Mouse (Mus musculus) spleen, adult 2 months (tissue): ENCODE measurements around the gene Trim13. TPM values are rescaled to one million over a fixed set of nuclear protein-coding genes. Genes with fewer than 3 reads are reported as not detected.
"Not testable (repeated sequence)": the region's sequence is repeated elsewhere in the genome, so short reads cannot be mapped to it uniquely, and the experiment has no call there.

Experiments used
- DNase-seq, 2 experiments: peaks; one replicate each; pipeline versions ENCODE4 v3.0.0 to v3.0.0-alpha.2; 2012 to 2021; ENCODE audit warnings: low spot score in 2 of 2, low read depth in 1 of 2
- H3K27ac ChIP-seq: fragments of 200-500 bp; 2 replicates; pipeline ENCODE4 v1.5.1; 2012; ENCODE audit warnings: low read length, inconsistent platforms; ENCODE audit not compliant: insufficient read depth
- H3K27me3 ChIP-seq: fragments of 200-500 bp; 2 replicates; pipeline ENCODE4 v1.6.1; 2012; ENCODE audit warnings: mild to moderate bottlenecking, moderate library complexity, low read length, inconsistent platforms; ENCODE audit not compliant: control insufficient read depth, insufficient read depth
- H3K36me3 ChIP-seq: fragments of 200-500 bp; 2 replicates; pipeline ENCODE4 v1.6.1; 2012; ENCODE audit warnings: mild to moderate bottlenecking, low read length, inconsistent platforms; ENCODE audit not compliant: control insufficient read depth, insufficient read depth
- H3K4me1 ChIP-seq: fragments of 200-500 bp; 2 replicates; pipeline ENCODE4 v1.6.1; 2011; ENCODE audit warnings: inconsistent platforms; ENCODE audit not compliant: control insufficient read depth, insufficient read depth, insufficient read length
- H3K4me3 ChIP-seq: fragments of 200-500 bp; 2 replicates; pipeline ENCODE4 v1.5.1; 2011; ENCODE audit warnings: mild to moderate bottlenecking, inconsistent platforms; ENCODE audit not compliant: insufficient read depth, insufficient read length; ENCODE audit errors: extremely low read depth
- CTCF ChIP-seq: fragments of 200-500 bp; IDR thresholded peaks from 2 replicates; pipeline ENCODE4 v1.5.1; 2011; ENCODE audit warnings: mild to moderate bottlenecking, inconsistent platforms; ENCODE audit not compliant: insufficient read depth, insufficient read length, insufficient replicate concordance; ENCODE audit errors: extremely low read depth
- POLR2A ChIP-seq: fragments of 200-500 bp; IDR thresholded peaks from 2 replicates; pipeline ENCODE4 v1.6.1; 2011; ENCODE audit warnings: low read depth, low read length, inconsistent platforms
- WGBS: fragments of 180-500 bp; shearing (Covaris S2); methylation state at CpG from one replicate; pipeline ENCODE4 v1.1.7; 2018; 5-methylcytosine and 5-hydroxymethylcytosine counted together
- polyA plus RNA-seq: library from polyadenylated mRNA; depleted of rRNA; stranded (reverse); fragments of >200 nt; gene quantifications from 2 replicates; pipeline ENCODE4 v1.2.3, GENCODE M21; 2012

Trim13 gene
- polyA plus RNA-seq, 1 experiment = 0.79 TPM

- Histone ChIP-seq H3K36me3 (no peaks in the 10 kb centered on the region), H3K4me3 (peak overlapping the region; percentile 72), H3K27ac (no peak overlapping the region; the same call in 1 of the 2 replicates), H3K27me3 (no peaks in the 10 kb centered on the region), H3K4me1 (no peaks in the 10 kb centered on the region)
- WGBS = 3% methylated on average over 43 of the region's 44 CpGs
- peak; percentile 47 to 85 for DNase-seq
- TF ChIP-seq POLR2A (no peak), CTCF (no peak)
Observed at GRCm38 (mm10) chr14:61599057-61599806, 1.2 kb downstream of the Trim13 start.

GRCm38 (mm10) chr14:61601348-61601747 is 3.3 kb downstream of the Trim13 start:
- WGBS = 82% methylated on average over 9 of the region's 9 CpGs
- no peak overlapping the region for H3K27ac ChIP-seq
- no peaks in the 10 kb centered on the region for H3K27me3 ChIP-seq
- no peaks in the 10 kb centered on the region for H3K4me1 ChIP-seq
- no peak overlapping the region for H3K4me3 ChIP-seq
- H3K36me3 ChIP-seq = no peaks in the 10 kb centered on the region
- no peak for DNase-seq
- TF ChIP-seq POLR2A = no peak
- TF ChIP-seq CTCF = no peak

GRCm38 (mm10) chr14:61603069-61603755 is 5.2 kb downstream of the Trim13 start:
- H3K4me3 ChIP-seq = no peak overlapping the region
- no peak for TF ChIP-seq CTCF
- TF ChIP-seq POLR2A = no peak
- no peaks in the 10 kb centered on the region for H3K36me3 ChIP-seq
- no peaks in the 10 kb centered on the region for H3K27me3 ChIP-seq
- H3K4me1 ChIP-seq = no peaks in the 10 kb centered on the region
- H3K27ac ChIP-seq = no peak overlapping the region
- 94% methylated on average over 8 of the region's 8 CpGs for WGBS
- no peak for DNase-seq

GRCm38 (mm10) chr14:61604081-61604480 is 6.0 kb downstream of the Trim13 start:
- H3K36me3 ChIP-seq = no peaks in the 10 kb centered on the region
- H3K4me1 ChIP-seq = no peaks in the 10 kb centered on the region
- no peak overlapping the region for H3K27ac ChIP-seq
- 85% methylated on average over 3 of the region's 3 CpGs for WGBS
- DNase-seq = no peak
- H3K27me3 ChIP-seq = no peaks in the 10 kb centered on the region
- no peak for TF ChIP-seq CTCF
- no peak for TF ChIP-seq POLR2A
- H3K4me3 ChIP-seq = no peak overlapping the region

- 88% methylated on average over 2 of the region's 2 CpGs for WGBS
- H3K27ac ChIP-seq, H3K36me3 ChIP-seq, DNase-seq, H3K4me1 ChIP-seq, H3K4me3 ChIP-seq, H3K27me3 ChIP-seq: not testable (repeated sequence)
Observed at GRCm38 (mm10) chr14:61606088-61606487, 8.0 kb downstream of the Trim13 start.

GRCm38 (mm10) chr14:61607157-61607556 is 9.1 kb downstream of the Trim13 start, which contains the start of gene Kcnrg:
Gene Kcnrg, plus strand, starts transcription at chr14:61607457.
- WGBS = 81% methylated on average over 3 of the region's 3 CpGs
- DNase-seq = no peak
- no peaks in the 10 kb centered on the region for H3K4me1 ChIP-seq
- TF ChIP-seq POLR2A (no peak), CTCF (no peak)
- no peaks in the 10 kb centered on the region for H3K27me3 ChIP-seq
- no peaks in the 10 kb centered on the region for H3K36me3 ChIP-seq
- no peak within 1 kb of the TSS for H3K4me3 ChIP-seq
- no peak within 1 kb of the TSS for H3K27ac ChIP-seq

- WGBS = 91% methylated on average over 5 of the region's 5 CpGs
- H3K36me3 ChIP-seq = no peaks in the 10 kb centered on the region
- H3K4me3 ChIP-seq = no peak overlapping the region
- no peaks in the 10 kb centered on the region for H3K4me1 ChIP-seq
- H3K27me3 ChIP-seq = no peaks in the 10 kb centered on the region
- no peak for DNase-seq
- TF ChIP-seq CTCF = no peak
- no peak for TF ChIP-seq POLR2A
- H3K27ac ChIP-seq = no peak overlapping the region
Observed at GRCm38 (mm10) chr14:61611766-61612165, 13.7 kb downstream of the Trim13 start.
